Mouse (Mus musculus) MN1 (cell line): ENCODE data around the gene Dlgap3.

Experiments used
- DNase-seq: peaks from one replicate; pipeline ENCODE4 v3.0.0-alpha.2; 2016; ENCODE audit warnings: low spot score

The Dlgap3 gene

GRCm38 (mm10) chr4:127215799-127216198, 46.8 kb downstream of the Dlgap3 start:
- DNase-seq = peak; percentile 33

- DNase-seq = no peak
Observed at GRCm38 (mm10) chr4:127216251-127216651, 47.2 kb downstream of the Dlgap3 start.

GRCm38 (mm10) chr4:127217048-127217447, 48.0 kb downstream of the Dlgap3 start:
- DNase-seq = peak; percentile 30

- no peak for DNase-seq
Observed at GRCm38 (mm10) chr4:127223291-127223690, 54.3 kb downstream of the Dlgap3 start.

- no peak for DNase-seq
Observed at GRCm38 (mm10) chr4:127223755-127224154, 54.8 kb downstream of the Dlgap3 start.

GRCm38 (mm10) chr4:127224444-127225100, 55.6 kb downstream of the Dlgap3 start:
- no peak for DNase-seq

- DNase-seq = no peak
Observed at GRCm38 (mm10) chr4:127226067-127226466, 57.1 kb downstream of the Dlgap3 start.

- DNase-seq = peak; percentile 63
Observed at GRCm38 (mm10) chr4:127227051-127227673, 58.2 kb downstream of the Dlgap3 start.

GRCm38 (mm10) chr4:127232028-127232427, 63.0 kb downstream of the Dlgap3 start:
- DNase-seq = peak; percentile 59

GRCm38 (mm10) chr4:127232551-127232950, 63.5 kb downstream of the Dlgap3 start:
- DNase-seq = no peak

- DNase-seq = no peak
Observed at GRCm38 (mm10) chr4:127233416-127234125, 64.6 kb downstream of the Dlgap3 start.

- DNase-seq = no peak
Observed at GRCm38 (mm10) chr4:127235742-127236487, 66.9 kb downstream of the Dlgap3 start.

- DNase-seq = no peak
Observed at GRCm38 (mm10) chr4:127236631-127237030, 67.6 kb downstream of the Dlgap3 start.

- DNase-seq = no peak
Observed at GRCm38 (mm10) chr4:127237271-127237670, 68.3 kb downstream of the Dlgap3 start.

GRCm38 (mm10) chr4:127242696-127243095, 73.7 kb downstream of the Dlgap3 start:
- DNase-seq = no peak

GRCm38 (mm10) chr4:127243552-127243951, 74.5 kb downstream of the Dlgap3 start, which contains the start of gene Smim12:
Gene Smim12 (plus strand): TSS chr4:127243784.
- peak; percentile 97 for DNase-seq

- DNase-seq = peak; percentile 66
Observed at GRCm38 (mm10) chr4:127243953-127244352, 74.9 kb downstream of the Dlgap3 start.

GRCm38 (mm10) chr4:127249701-127250349, 80.8 kb downstream of the Dlgap3 start:
- peak; percentile 91 for DNase-seq

GRCm38 (mm10) chr4:127251963-127252585, 83.1 kb downstream of the Dlgap3 start:
- peak; percentile 45 for DNase-seq

- no peak for DNase-seq
Observed at GRCm38 (mm10) chr4:127256739-127257138, 87.7 kb downstream of the Dlgap3 start.

GRCm38 (mm10) chr4:127258186-127258897, 89.3 kb downstream of the Dlgap3 start:
- DNase-seq = no peak
